Mouse (Mus musculus) embryonic facial prominence, embryonic 10.5 days (tissue): ENCODE data around the gene Adamts12. TPM values are rescaled to one million over a fixed set of nuclear protein-coding genes. Genes with fewer than 3 reads are reported as not detected.

Experiments used
- DNase-seq: peaks from one replicate; pipeline ENCODE4 v3.0.0-alpha.2; 2017; ENCODE audit warnings: low spot score
- H3K27ac ChIP-seq: fragments of 300-500 bp; sonication (generic); replicated peaks from 2 replicates; pipeline ENCODE4 v1.5.1; 2016; ENCODE audit warnings: mild to moderate bottlenecking
- H3K27me3 ChIP-seq: fragments of 300-500 bp; sonication (generic); replicated peaks from 2 replicates; pipeline ENCODE4 v1.6.1; 2016; ENCODE audit warnings: low read depth, mild to moderate bottlenecking; ENCODE audit not compliant: poor library complexity, severe bottlenecking
- H3K36me3 ChIP-seq: fragments of 300-500 bp; sonication (generic); replicated peaks from 2 replicates; pipeline ENCODE4 v1.6.1; 2016; ENCODE audit warnings: mild to moderate bottlenecking, moderate library complexity
- H3K4me1 ChIP-seq: fragments of 300-500 bp; sonication (generic); 2 replicates; pipeline ENCODE4 v1.6.1; 2016
- H3K4me3 ChIP-seq: fragments of 300-500 bp; sonication (generic); 2 replicates; pipeline ENCODE4 v1.5.1; 2016; ENCODE audit warnings: mild to moderate bottlenecking, moderate library complexity
- H3K9me3 ChIP-seq: fragments of 300-500 bp; sonication (generic); 2 replicates; pipeline ENCODE4 v1.6.1; 2016; ENCODE audit warnings: mild to moderate bottlenecking
- WGBS: fragments of 180-500 bp; shearing (Covaris S2); methylation state at CpG from one replicate; pipeline ENCODE4 v1.1.7; 2016; 5-methylcytosine and 5-hydroxymethylcytosine counted together
- polyA plus RNA-seq: library from polyadenylated mRNA; unstranded; fragments of >200 nt; fragmentation: Nextera tagmentation; extraction: Ambion mirVana; gene quantifications from 2 replicates; pipeline ENCODE4 v1.2.1, GENCODE M21; 2016

Adamts12 gene
- polyA plus RNA-seq, 1 experiment from 2014 or later = 1.8 TPM

DNA sequence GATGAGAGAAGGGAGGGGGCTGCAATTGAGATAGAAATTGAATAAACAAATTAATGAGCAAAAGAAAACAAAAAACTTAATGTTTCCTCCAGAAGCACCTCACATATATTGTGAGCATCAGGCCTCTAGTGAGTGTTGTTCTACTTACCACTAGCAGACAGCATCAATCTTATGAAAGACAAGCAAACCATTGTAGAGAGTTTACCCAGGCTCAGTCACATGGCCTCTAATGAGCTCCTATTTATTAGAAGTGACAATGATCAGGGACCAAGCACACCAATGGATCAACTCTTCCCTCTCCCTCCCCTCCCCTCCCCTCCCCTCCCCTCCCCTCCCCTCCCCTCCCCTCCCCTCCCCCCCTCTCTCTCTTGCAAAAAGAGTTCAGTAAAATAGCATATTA is 218.6 kb downstream of the Adamts12 start:
- DNase-seq = no peak
- no peak overlapping the region for H3K27ac ChIP-seq
- no peaks in the 10 kb centered on the region for H3K36me3 ChIP-seq
- H3K4me3 ChIP-seq = no peak overlapping the region
- H3K4me1 ChIP-seq = no peaks in the 10 kb centered on the region
- H3K9me3 ChIP-seq = no peaks in the 10 kb centered on the region
- H3K27me3 ChIP-seq = no peaks in the 10 kb centered on the region

DNA sequence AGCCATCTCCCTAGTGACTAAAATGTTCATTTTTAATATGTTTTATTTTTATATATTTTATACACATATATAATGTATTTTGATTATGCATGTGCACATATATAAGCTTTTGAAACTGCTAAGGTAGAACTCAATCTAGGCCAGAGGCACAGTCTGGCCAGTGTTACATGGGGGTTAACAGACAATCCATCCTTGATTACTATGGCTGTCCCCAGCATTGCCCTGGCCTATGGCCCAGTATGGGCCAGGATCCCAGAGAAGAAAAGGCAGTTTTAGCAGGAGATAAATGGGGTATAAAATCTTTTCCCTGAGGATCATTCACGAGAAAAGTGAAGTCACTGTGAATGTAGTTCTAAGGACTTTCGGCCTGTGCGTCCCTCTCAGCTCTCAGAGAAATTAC is 223.2 kb downstream of the Adamts12 start:
- Histone ChIP-seq H3K4me1 (no peaks in the 10 kb centered on the region), H3K9me3 (no peaks in the 10 kb centered on the region), H3K4me3 (no peak overlapping the region), H3K36me3 (no peaks in the 10 kb centered on the region), H3K27me3 (no peaks in the 10 kb centered on the region), H3K27ac (no peak overlapping the region)
- 92% methylated on average over 3 of the region's 3 CpGs for WGBS
- no peak for DNase-seq

DNA sequence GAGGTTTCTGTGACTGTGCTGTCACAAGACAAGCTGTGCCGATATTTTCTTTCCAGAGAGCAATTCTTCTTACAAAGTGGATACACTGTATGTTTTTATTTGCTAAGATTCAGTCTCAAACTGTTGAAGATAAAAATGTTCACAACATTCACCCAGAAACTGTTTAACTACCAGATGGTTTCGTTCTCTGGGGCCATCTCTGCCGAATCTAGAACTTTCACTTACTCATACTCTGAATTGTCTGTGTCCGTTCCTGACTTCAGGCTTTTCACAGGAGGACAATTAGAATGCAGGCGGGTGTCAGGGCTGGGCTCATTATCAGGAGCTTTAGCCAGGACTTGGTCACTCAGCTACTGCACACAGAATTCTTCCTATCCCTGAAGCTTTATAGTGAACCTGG is 227.7 kb downstream of the Adamts12 start:
- DNase-seq = no peak
- Histone ChIP-seq H3K4me1 (peaks cover 5% of the 10 kb centered on the region; the same call in 1 of the 2 replicates), H3K4me3 (no peak overlapping the region), H3K9me3 (no peaks in the 10 kb centered on the region), H3K36me3 (no peaks in the 10 kb centered on the region), H3K27ac (no peak overlapping the region), H3K27me3 (no peaks in the 10 kb centered on the region)
- 84% methylated on average over 5 of the region's 5 CpGs for WGBS

DNA sequence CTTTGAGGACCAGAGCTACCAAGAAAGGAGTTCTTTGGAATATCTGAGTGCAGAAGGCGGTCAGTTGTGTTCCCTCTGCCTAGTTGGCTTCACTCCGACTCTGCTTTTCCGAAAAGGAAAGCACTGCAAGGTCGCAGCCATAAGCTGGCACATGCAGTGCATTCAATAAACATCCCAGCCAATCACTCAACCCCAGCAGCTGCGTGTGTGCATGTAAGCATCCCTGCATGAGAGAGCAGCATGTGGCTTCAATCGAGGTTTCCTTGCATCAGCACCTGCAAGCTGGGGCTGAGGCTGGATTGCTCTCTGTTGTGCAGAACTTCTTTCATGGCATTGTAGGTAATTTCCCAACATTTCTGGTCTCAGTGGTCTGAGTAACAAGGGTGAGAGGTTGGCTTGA is 230.4 kb downstream of the Adamts12 start:
- no peaks in the 10 kb centered on the region for H3K9me3 ChIP-seq
- H3K4me1 ChIP-seq = peaks cover 5% of the 10 kb centered on the region; the same call in 1 of the 2 replicates
- no peak for DNase-seq
- 64% methylated on average over 6 of the region's 6 CpGs for WGBS
- H3K36me3 ChIP-seq = no peaks in the 10 kb centered on the region
- no peak overlapping the region for H3K27ac ChIP-seq
- H3K27me3 ChIP-seq = no peaks in the 10 kb centered on the region
- H3K4me3 ChIP-seq = no peak overlapping the region

DNA sequence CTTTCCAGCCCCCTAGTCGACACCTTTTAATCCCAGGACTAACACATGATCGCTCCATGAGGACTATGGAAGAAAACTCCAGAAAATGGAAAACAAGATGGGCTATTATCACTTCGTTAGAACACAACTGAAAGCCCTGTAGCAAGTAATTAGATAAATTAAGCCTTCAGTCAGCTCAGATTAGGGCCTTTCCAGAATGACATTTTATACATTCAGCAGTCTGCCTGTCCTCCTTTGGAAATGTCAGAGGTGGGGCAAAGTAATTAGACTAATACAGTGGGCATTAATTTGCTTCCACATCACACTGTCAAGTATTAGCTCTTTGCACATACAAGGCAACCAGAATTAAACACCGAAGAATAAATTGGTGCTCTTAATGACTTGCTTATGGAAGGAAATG is 233.4 kb downstream of the Adamts12 start:
- H3K36me3 ChIP-seq = no peaks in the 10 kb centered on the region
- H3K4me1 ChIP-seq = peaks cover 5% of the 10 kb centered on the region; the same call in 1 of the 2 replicates
- H3K9me3 ChIP-seq = no peaks in the 10 kb centered on the region
- DNase-seq = no peak
- 74% methylated on average over 4 of the region's 4 CpGs for WGBS
- H3K27me3 ChIP-seq = no peaks in the 10 kb centered on the region
- H3K27ac ChIP-seq = no peak overlapping the region
- H3K4me3 ChIP-seq = no peak overlapping the region

DNA sequence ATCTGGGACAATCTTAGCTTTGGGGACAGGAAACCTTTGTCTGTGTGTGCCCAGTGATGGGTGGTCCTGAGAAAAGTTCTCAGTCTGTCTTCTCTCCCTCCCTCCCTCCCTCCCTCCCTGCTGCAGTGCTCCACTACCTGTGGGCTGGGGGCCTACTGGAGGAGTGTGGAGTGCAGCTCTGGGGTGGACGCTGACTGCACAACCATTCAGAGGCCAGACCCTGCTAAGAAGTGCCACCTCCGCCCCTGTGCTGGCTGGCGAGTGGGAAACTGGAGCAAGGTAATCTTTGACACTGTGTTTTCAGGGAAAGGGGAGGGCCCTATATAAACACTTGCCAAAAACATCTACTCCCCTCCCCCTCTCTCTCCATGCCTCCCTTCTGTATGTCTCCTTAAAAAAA is 252.5 kb downstream of the Adamts12 start:
- Histone ChIP-seq H3K4me1 (peaks cover 13% of the 10 kb centered on the region), H3K9me3 (no peaks in the 10 kb centered on the region), H3K4me3 (no peak overlapping the region), H3K36me3 (no peaks in the 10 kb centered on the region), H3K27me3 (no peaks in the 10 kb centered on the region), H3K27ac (no peak overlapping the region)
- DNase-seq = no peak
- WGBS = 44% methylated on average over 3 of the region's 3 CpGs

DNA sequence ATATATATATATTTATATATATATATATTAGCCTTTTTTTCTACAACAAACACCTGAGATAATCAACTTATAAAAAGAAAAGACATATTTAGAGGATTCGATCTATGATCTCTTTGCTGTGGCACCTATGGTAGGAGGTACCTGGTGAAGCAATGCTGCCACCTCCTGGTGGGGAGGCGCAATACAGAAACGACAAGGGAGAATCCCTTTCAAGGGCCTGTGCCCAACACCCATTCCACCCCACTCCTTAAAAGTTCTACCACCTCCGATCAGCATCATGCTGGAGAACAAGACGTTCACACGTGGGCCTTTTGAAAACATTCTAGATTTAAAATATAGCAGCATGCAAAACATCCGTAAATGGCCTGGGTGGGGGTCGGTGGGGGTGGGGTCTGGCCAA is 255.9 kb downstream of the Adamts12 start:
- H3K36me3 ChIP-seq = no peaks in the 10 kb centered on the region
- H3K9me3 ChIP-seq = no peaks in the 10 kb centered on the region
- WGBS = 30% methylated on average over 8 of the region's 8 CpGs
- no peak overlapping the region for H3K4me3 ChIP-seq
- DNase-seq = peak; percentile 74
- no peak overlapping the region for H3K27ac ChIP-seq
- no peaks in the 10 kb centered on the region for H3K27me3 ChIP-seq
- peaks cover 10% of the 10 kb centered on the region for H3K4me1 ChIP-seq

DNA sequence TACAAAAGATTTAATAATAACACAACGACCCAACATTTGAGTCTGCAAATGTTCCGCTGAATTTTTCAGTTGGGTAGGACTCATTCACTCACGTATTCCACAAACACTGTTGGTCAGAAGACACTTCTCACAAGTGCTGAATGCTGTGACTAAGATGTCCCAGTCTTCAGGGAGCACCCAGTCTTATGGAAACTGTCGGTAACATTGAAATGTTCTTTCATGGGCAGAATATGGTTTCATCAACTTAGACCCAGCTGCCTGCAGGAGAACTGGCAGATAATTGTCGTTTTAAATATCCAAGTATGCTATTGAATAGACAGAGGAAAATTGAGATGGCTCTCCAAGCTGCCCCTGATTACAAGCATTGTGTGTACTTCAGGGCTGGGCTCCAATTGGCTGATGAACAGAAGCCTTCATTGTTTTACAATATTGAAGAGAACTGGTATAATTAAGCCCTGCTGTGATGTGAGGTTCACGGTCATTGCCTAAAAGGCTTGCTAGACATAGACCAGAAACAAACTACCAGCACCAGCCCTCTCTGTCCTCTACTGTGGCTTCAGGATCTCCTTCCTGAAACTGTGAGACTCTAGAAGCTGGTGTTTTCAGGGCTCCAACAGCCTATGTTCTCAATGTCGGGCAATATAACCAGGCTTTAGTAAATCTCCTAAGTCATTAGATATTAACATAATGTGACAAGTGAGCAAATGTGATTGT is 275.0 kb downstream of the Adamts12 start:
- Histone ChIP-seq H3K27ac (no peak overlapping the region), H3K27me3 (no peaks in the 10 kb centered on the region), H3K4me3 (no peak overlapping the region), H3K4me1 (peaks cover 7% of the 10 kb centered on the region; the same call in 1 of the 2 replicates), H3K9me3 (no peaks in the 10 kb centered on the region), H3K36me3 (no peaks in the 10 kb centered on the region)
- WGBS = 82% methylated on average over 7 of the region's 7 CpGs
- DNase-seq = no peak

DNA sequence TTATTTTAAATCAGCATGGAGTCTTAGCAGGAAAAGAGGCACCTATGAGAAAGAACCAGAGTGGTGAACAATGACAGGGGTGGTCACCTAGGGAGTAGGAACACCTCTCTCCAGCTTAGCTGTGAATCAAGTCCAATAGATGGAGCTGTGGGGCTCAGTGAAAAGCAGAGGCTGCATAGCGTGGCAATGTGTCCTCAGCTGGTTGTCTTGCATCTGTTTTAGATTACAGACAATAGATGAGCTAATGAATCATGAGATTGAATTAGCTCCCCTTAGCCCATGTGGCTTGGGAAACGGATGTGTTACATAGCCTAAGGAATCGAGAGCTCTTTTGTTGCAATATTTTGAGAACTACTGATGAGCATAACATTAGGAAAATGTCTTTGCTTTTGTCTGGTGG is 291.3 kb downstream of the Adamts12 start:
- 43% methylated on average over 3 of the region's 3 CpGs for WGBS
- Histone ChIP-seq H3K27ac (no peak overlapping the region), H3K27me3 (no peaks in the 10 kb centered on the region), H3K4me3 (no peak overlapping the region), H3K4me1 (peaks cover 9% of the 10 kb centered on the region; the same call in 1 of the 2 replicates), H3K9me3 (no peaks in the 10 kb centered on the region), H3K36me3 (no peaks in the 10 kb centered on the region)
- no peak for DNase-seq

DNA sequence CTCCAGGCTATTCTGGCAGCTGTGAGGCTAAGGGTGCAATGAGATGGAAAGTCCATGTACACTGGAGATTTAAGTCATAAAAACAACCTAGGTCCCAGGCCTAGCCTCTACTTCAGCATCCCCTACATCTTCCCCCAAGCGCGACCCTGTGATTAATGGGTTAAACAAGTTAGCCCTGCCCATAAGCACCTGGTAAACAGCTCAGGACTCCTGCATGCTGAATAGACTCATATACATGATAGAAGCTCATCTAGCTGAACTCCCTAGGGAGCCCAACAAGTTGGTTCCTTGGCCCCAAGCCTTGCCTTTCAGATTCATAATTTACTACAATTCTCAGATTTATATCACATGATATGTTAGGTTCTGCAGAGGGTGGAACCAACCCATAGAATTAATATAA is 292.9 kb downstream of the Adamts12 start:
- H3K27me3 ChIP-seq = no peaks in the 10 kb centered on the region
- no peak overlapping the region for H3K27ac ChIP-seq
- H3K36me3 ChIP-seq = no peaks in the 10 kb centered on the region
- no peak for DNase-seq
- H3K4me1 ChIP-seq = peaks cover 9% of the 10 kb centered on the region; the same call in 1 of the 2 replicates
- WGBS = 96% methylated on average over 2 of the region's 2 CpGs
- no peaks in the 10 kb centered on the region for H3K9me3 ChIP-seq
- no peak overlapping the region for H3K4me3 ChIP-seq

DNA sequence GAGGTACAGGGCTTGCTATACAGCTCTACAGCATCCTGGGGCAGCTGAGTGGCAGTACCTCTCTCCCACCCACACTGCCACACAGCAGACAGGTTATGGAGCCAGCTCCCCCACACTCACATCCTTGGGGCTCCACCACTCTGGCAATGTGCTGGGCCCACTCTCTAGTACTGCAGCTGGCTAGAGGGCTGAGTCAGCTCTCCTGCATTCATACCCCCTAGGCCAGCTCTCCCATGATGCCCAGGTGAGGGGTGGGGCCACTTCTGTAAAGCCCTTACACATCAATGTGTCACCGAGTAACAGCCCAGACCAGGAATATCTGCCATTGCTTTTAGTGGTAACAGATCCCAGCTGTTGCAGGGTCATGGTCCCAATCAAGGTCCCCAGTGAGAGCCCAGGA is 296.3 kb downstream of the Adamts12 start:
- no peaks in the 10 kb centered on the region for H3K27me3 ChIP-seq
- H3K4me3 ChIP-seq = no peak overlapping the region
- DNase-seq = no peak
- H3K4me1 ChIP-seq = no peaks in the 10 kb centered on the region; the same call in 1 of the 2 replicates
- H3K9me3 ChIP-seq = no peaks in the 10 kb centered on the region
- no peaks in the 10 kb centered on the region for H3K36me3 ChIP-seq
- H3K27ac ChIP-seq = no peak overlapping the region
- 83% methylated on average over 1 of the region's 1 CpGs for WGBS

DNA sequence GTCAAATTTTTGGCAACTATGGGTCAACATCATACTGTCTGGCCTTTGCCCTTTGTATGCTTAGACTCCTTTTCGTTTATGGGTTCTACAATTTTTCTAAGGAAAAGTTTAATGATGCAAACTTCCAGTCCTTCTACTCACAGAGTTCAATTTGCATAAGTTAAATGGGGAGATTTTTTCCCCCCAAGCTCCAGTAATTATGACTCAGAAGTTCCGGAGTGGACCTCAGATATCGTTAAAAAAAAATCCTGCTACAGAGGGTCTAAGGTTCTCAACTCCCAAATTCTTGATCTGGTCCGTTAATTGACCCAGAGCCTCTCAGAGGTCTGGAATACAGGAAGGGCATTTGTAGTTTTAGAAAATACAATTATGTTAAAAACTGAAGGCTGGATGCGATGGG is 297.2 kb downstream of the Adamts12 start:
- Histone ChIP-seq H3K36me3 (no peaks in the 10 kb centered on the region), H3K4me3 (no peak overlapping the region), H3K27me3 (no peaks in the 10 kb centered on the region), H3K4me1 (no peaks in the 10 kb centered on the region; the same call in 1 of the 2 replicates), H3K27ac (no peak overlapping the region), H3K9me3 (no peaks in the 10 kb centered on the region)
- WGBS = 86% methylated on average over 5 of the region's 5 CpGs
- DNase-seq = no peak

DNA sequence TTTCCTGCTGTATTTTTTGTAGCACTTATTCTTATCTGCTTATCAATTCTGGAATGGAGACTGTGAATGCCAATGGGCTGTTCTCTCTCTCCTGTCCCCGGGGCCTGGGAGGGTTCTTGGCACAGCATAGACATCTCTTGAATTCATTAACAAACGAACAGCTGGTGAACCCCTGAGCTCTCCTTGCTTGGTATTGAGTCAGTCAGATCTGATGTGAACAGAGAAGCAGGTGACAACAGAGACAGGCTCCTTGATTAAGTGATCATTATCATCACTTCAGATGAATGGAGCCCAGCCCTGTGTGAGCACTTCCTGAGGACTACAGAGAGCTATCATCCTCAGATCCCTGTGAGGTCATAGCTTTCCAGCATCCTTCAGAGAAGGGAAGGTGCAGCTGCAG is 299.5 kb downstream of the Adamts12 start:
- no peak overlapping the region for H3K27ac ChIP-seq
- H3K36me3 ChIP-seq = no peaks in the 10 kb centered on the region
- H3K4me3 ChIP-seq = no peak overlapping the region
- DNase-seq = no peak
- H3K4me1 ChIP-seq = no peaks in the 10 kb centered on the region; the same call in 1 of the 2 replicates
- 61% methylated on average over 2 of the region's 2 CpGs for WGBS
- H3K9me3 ChIP-seq = no peaks in the 10 kb centered on the region
- no peaks in the 10 kb centered on the region for H3K27me3 ChIP-seq
